Comparison of ENCODE assay signal across 8 mouse cellular contexts in the genomic region with DNA sequence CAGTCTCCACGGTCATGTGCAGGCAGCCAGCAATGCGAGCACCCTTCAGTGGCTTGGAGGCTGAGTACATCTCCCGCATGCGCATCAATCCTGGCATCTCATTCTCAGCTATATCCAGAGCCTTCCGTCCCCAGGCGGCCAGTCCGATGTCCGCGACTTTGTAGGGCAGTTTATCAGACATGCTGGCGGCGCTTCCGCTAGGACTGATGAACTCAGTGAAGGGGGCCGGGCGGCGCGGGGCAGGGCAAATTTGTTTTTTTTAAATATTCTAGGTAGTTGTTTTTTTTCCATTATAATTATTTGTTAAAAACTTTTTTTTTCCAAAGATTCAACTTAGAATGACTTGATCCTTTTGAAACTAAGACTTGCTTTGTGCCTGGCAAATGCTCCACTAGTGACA. TPM values are rescaled to one million over a fixed set of nuclear protein-coding genes. Genes with fewer than 3 reads are reported as not detected.
DNase-seq lines count a peak whose midpoint lies in the region; ATAC-seq and TF ChIP-seq lines count a peak whose summit lies in the region.
"Not testable (repeated sequence)": the region's sequence is repeated elsewhere in the genome, so short reads cannot be mapped to it uniquely, and the experiment has no call there.

A gene (minus strand): TSS at position 246 of the 400 bp plus-strand sequence.

- H3K4me1 ChIP-seq in G1E (ENCODE audit: insufficient read depth, low read depth, low read length); liver, adult 2 months (ENCODE audit: control insufficient read depth, insufficient read depth, low read length); thymus, adult 2 months (replicated peaks; ENCODE audit: control insufficient read depth, insufficient read depth, low read length): not testable (repeated sequence)

- not testable (repeated sequence) for H3K79me2 ChIP-seq in liver, adult 2 months (ENCODE audit: control insufficient read depth, insufficient read depth, low read length)

- not testable (repeated sequence) for H3K9me3 ChIP-seq in G1E (replicated peaks)

- H3K4me3 ChIP-seq in G1E (ENCODE audit: low read depth, low read length); liver, adult 2 months (ENCODE audit: insufficient read depth, low read depth, low read length); thymus, adult 2 months (ENCODE audit: control insufficient read depth, insufficient read depth, low read length): not testable (repeated sequence)

- not testable (repeated sequence) for ATAC-seq in G1E (ENCODE audit: extremely low read depth, insufficient number of reproducible peaks, low FRiP score, poor library complexity, severe bottlenecking); inflammation-experienced regulatory T-cells, adult 6 months
- ATAC-seq in granulocyte monocyte progenitor cell, adult 5-6 weeks (replicated peaks; ENCODE audit: poor library complexity, severe bottlenecking), result peak; percentile 53; the same call in 1 of the 2 replicates

- TF ChIP-seq POLR2A in liver, adult 2 months (IDR thresholded peaks at IDR 0.05; ENCODE audit: extremely low read depth, insufficient read depth, low read length); thymus, adult 2 months (IDR thresholded peaks at IDR 0.05; ENCODE audit: control insufficient read depth, extremely low read depth, insufficient read depth, low read length, poor library complexity): not testable (repeated sequence)

- H3K27me3 ChIP-seq in G1E (ENCODE audit: insufficient read depth, low read length); liver, adult 2 months (ENCODE audit: control insufficient read depth, insufficient read depth, low read length); thymus, adult 2 months (ENCODE audit: control insufficient read depth, insufficient read depth, low read length): not testable (repeated sequence)

- not testable (repeated sequence) for TF ChIP-seq CTCF in G1E (IDR thresholded peaks at IDR 0.05; ENCODE audit: low read depth, low read length); liver, adult 2 months (IDR thresholded peaks at IDR 0.05; ENCODE audit: low read depth, low read length); thymus, adult 2 months (IDR thresholded peaks at IDR 0.05; ENCODE audit: borderline replicate concordance, control insufficient read depth, extremely low read depth, insufficient read depth, low read length, poor library complexity)

- not testable (repeated sequence) for H3K9ac ChIP-seq in liver, adult 2 months (ENCODE audit: low read depth, low read length)

- WGBS in liver, adult 2 months, result 97% methylated on average over 13 of the region's 16 CpGs
- 97% methylated on average over 12 of the region's 16 CpGs for WGBS in thymus, adult 2 months

- H3K27ac ChIP-seq in liver, adult 2 months (replicated peaks; ENCODE audit: insufficient read depth, low read depth, low read length); thymus, adult 2 months (ENCODE audit: control insufficient read depth, insufficient read depth, low read length): not testable (repeated sequence)

- H3K36me3 ChIP-seq in G1E (replicated peaks); liver, adult 2 months (ENCODE audit: control insufficient read depth, insufficient read depth, low read length); thymus, adult 2 months (ENCODE audit: control insufficient read depth, insufficient read depth, low read length): not testable (repeated sequence)

- not testable (repeated sequence) for DNase-seq in G1E (ENCODE audit: low spot score); adrenal gland, postnatal 36 days; gastrocnemius, adult 18-20 months (ENCODE audit: low spot score); layer of hippocampus, postnatal 36 days; liver, adult 2 months (ENCODE audit: extremely low read depth, low read depth, low spot score); thymus, adult 2 months

RNA-seq across cellular contexts. Expression of the gene that starts here (rescaled TPM):
- total RNA-seq in G1E (2014; fragmentation: Nextera tagmentation) (50.4 and 61.7 TPM in 2 replicates), G1E (2017) (101 and 111 TPM in 2 replicates)
- polyA plus RNA-seq in G1E (2012), result 39.3 and 53.7 TPM in 2 replicates
- total RNA-seq in adrenal gland, postnatal 36 days (2021), result 10 to 100 TPM; 29.7 to 29.9 TPM
- total RNA-seq in gastrocnemius, adult 18-20 months (2021), result 10 to 100 TPM; 15.1 to 17.3 TPM
- total RNA-seq in granulocyte monocyte progenitor cell, adult 5-6 weeks (2014; fragmentation: Nextera tagmentation), result 3.2 and 3.7 TPM in 2 replicates
- total RNA-seq in granulocyte monocyte progenitor cell, adult 5-6 weeks (2017), result 16.5 and 22.8 TPM in 2 replicates
- 10 to 100 TPM in 2 of 3 experiments, 1 to 10 TPM in 1; 4.2 to 30.6 (median 13.3) TPM for polyA plus RNA-seq in inflammation-experienced regulatory T-cells, adult 6 months (2017; shearing (Covaris generic))
- total RNA-seq in layer of hippocampus, postnatal 36 days (2021), result 10 to 100 TPM; 13.6 to 16.4 TPM
- total RNA-seq in liver, adult 2 months (2014; rRNA removed), result 93.1 and 93.3 TPM in 2 replicates
- polyA plus RNA-seq in liver, adult 2 months (2012; rRNA removed), result 252 and 284 TPM in 2 replicates
- polyA plus RNA-seq in thymus, adult 2 months (2012; rRNA removed), result 24.6 and 34.6 TPM in 2 replicates
